Mouse (Mus musculus) stomach, postnatal 0 days (tissue): ENCODE data around the gene Dscam.

ENCODE experiments used
- CTCF ChIP-seq: IDR thresholded peaks from 2 replicates; pipeline ENCODE4 v1.5.1; 2016; ENCODE audit warnings: antibody characterized with exemption, low read depth, mild to moderate bottlenecking, moderate library complexity
- EP300 ChIP-seq: optimal IDR thresholded peaks from 2 replicates; pipeline ENCODE3; 2016; ENCODE audit warnings: antibody characterized with exemption

- TF ChIP-seq CTCF = no peak
- TF ChIP-seq EP300 = no peak
These were observed 445.4 kb downstream of the Dscam start for GRCm38 (mm10) chr16:96725071-96725724.
